Mouse (Mus musculus): ENCODE measurements around the gene Akap11.

Akap11 gene

DNA sequence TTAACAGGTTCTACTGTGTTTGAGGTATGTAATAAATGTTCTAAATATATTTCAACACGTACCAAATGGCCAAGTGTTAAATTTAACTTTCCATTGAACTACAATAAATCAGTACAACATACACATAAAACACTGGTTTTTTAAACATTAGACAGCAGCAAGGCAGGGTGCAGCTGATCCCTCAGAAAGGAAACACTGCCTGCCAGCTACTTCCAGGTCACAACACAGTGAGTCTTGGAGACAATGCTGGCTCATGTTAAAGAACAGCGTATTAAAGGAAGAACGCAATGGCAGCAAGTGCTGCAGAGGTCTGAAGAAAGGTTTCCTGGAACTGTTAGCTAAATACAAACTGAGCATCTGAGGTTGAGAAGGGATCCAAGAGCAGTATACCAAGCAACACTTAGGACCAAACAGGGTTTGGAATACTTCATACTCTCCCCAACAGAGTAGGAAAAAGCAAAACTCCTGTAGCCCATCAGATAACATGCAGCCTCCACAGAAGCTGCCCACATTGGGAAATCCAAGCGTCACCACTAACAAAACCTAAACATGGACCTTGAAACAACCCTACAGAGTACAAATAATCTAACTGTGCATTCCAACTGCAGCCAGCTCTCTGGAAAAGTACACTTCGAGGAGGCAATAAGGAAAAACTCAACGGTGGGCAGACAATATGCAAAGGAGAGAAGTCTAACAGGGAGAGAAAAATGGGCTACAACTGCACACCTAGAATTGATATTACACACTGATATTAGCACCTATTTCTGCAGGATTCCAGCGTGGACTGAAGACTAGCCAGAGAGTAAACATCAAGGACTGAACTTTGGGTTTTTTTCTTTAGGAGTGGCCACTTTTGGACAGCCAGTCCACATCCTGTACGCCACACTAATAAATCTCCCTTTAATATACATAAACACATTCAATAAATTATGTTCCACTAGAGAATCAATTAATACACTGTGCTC lies 7.9 kb downstream of the Akap11 start:
- no peak for DNase-seq (ENCODE audit: inconsistent age in 2 of 2, low spot score in 1 of 2)

DNA sequence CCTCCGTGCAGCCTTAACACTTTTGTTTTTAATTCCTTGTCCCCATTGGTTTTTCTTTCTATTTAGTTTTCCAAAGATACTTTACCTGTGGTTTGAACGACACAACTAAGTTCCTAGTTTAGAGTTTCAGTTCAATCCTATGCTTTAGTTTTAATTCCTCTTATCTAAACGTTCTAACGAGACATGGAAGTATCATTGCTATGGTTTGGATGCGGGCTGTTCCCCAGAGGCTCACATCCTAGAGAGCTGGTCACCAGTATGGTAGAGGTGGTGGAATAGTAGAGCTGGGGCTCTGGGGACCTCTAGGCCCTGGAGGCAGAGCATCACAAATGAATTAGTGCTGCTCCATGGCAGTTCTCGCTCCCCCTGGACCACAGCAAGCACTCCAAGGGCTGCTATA lies 9.7 kb downstream of the Akap11 start:
- no peak for DNase-seq (ENCODE audit: inconsistent age in 2 of 2, low spot score in 1 of 2)

GRCm38 (mm10) chr14:78526475-78526874 lies 10.1 kb downstream of the Akap11 start:
- DNase-seq (ENCODE audit: inconsistent age in 2 of 2, low spot score in 1 of 2) = no peak

- no peak for DNase-seq (ENCODE audit: inconsistent age in 2 of 2, low spot score in 1 of 2)
Observed at GRCm38 (mm10) chr14:78525611-78526457, 10.8 kb downstream of the Akap11 start.

DNA sequence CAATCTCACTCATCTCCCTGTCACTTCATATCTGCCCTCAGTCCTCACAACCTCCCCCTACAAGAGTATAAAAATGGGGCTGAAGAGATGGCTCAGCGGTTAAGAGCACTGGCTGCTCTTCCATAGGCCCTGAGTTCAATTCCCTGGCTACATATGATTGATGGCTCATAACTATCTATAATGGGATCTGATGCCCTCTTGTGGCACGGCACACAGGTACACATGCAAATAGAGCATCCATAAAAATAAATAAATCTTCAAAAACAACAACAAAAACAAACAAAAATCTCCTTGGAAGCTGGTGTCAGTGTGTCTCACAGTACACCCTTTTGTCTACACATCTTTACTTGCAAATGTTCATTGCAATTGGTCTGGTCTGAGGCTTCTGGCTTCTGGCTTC lies 11.5 kb downstream of the Akap11 start:
- DNase-seq (ENCODE audit: inconsistent age in 2 of 2, low spot score in 1 of 2) = no peak

DNA sequence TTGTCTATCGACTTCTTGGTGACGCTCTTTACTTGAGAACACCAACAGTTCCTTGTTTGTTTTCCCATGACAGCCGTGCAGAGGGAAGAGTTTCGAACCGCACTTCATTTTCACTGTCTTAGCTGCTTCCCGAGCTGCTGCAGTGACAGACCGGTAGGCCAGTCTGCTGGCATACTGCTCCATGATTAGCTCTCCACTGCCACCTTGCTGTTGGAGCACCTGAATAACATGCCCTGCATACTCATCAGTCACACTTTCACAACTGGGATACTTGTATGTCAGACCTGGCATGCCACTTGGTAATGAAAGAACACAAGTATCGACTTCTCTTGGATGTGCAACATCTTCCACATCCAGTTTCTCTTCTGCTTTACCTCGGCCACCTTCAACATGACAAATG lies 25.9 kb downstream of the Akap11 start:
- no peak for DNase-seq (ENCODE audit: inconsistent age in 2 of 2, low spot score in 1 of 2)

DNA sequence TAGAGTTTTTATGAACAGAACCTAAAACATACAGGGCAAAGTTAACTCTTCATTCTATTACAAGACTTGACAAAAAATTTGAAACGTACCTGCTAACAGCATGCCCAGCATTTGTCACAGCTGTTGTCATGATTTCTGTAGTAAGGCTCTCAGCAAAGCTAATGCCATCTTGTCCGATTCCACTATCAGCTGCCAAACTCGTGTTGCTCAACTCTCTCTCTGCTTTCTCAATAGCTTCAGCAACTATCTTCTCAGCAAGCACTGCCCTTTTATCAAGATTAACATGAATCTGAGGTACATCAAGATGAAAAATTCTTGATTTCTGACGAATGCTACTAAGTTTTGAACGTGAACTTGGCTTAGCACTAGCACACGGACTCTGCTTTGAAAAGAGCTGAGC lies 26.8 kb downstream of the Akap11 start:
- peak in 1 of 2 experiments; percentile 58 for DNase-seq (ENCODE audit: inconsistent age in 2 of 2, low spot score in 1 of 2)

DNA sequence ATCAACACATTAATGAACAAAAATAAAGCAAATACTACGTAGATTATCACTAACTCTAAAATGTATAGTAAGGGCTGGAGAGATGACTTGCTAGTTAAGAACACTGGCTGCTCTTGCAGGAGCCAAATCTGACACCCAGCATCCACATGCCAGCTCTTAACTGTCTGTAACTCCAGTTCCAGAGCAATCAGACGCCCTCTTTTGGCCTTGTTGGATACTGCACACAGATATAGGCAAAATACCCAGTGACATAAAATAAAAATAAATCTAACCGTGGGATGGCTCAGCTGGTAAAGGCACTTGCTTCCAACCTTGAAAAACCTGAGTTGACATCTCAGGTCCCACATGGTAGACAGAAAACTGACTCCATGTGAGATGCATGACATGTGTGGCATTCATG lies 36.0 kb downstream of the Akap11 start:
- DNase-seq (ENCODE audit: inconsistent age in 2 of 2, low spot score in 1 of 2) = no peak

- DNase-seq (ENCODE audit: inconsistent age in 2 of 2, low spot score in 1 of 2) = no peak
Observed at GRCm38 (mm10) chr14:78496691-78497090, 39.9 kb downstream of the Akap11 start.

DNA sequence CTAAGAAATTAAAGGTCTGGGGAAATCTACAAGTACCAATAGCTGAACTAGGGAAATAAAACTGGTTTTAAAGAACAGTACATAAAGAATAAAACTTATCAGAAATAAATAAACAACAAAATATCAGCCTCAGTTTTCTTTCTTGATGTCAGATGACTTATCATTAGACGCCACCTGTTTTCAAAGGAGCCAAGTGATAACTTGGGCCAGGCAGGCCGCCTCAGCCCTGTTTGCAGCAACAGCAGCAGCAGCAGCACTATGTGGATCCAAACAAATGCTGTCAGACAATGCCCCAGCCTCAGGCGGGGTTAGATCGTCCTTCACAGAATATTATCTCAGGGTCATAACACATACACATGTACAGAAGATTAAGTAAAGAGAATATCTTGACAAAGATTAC lies 41.4 kb downstream of the Akap11 start:
- no peak for DNase-seq (ENCODE audit: inconsistent age in 2 of 2, low spot score in 1 of 2)

- DNase-seq (ENCODE audit: inconsistent age in 2 of 2, low spot score in 1 of 2) = no peak
Observed at GRCm38 (mm10) chr14:78492602-78493001, 44.0 kb downstream of the Akap11 start.

DNA sequence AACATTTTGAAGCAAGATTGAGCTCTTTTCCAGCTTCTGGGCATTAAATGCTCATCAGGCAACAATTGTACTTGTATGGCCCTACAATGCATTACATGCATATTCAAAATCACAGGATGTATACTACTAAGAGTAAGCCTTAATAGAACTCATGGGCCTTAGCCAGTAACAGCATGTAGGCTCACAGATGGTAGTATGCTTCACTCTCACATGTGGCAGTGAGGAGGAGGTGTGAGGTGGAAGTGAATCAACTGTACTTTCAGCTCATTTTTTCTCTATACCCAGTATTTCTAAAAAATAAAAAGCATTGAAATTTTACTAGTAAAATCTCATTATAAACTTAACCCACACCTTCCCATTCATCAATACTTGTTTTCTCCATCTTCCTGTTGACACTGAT lies 45.2 kb downstream of the Akap11 start:
- no peak for DNase-seq (ENCODE audit: inconsistent age in 2 of 2, low spot score in 1 of 2)

DNA sequence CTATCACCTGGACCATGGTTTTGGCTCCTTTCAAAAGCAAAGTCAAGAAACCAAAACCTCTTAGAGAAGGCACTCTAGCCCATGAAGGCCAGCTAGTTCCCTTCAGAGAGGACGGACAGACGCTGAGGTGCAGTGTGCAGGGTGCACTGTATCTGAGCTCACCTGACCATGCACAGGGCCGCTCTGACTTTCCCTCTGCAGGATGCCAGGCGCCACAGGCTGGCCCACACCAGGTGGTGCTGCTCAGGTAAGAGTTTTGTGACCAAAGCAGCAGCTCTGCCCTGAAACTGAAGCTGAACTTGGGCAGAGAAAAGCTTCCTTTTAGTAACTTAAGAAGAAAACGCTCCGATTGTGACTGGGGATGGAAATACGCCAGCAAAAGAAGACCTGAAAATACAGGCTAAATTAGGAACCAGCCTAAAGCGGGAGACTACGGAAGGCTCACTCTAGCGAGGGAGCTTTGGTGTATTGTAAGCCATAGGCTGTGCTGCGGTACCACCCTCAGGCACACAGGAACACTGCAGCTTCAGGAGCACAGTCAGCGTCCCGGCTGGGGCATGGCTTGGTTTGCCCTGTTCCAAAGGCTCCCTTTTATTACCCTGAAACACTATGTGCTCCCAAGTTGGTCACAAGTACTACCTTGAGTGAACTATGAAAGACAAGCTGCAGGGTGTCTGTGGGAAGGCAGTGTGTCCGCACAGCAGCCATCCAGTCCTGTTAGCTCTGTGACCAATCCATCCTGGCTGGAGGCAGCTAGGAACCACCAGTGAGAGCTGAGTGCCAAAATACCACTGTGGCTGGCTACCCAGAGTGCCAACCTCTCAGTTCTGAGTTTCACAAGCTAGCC lies 54.0 kb downstream of the Akap11 start:
- peak; percentile 39 to 78 for DNase-seq (ENCODE audit: inconsistent age in 2 of 2, low spot score in 1 of 2)

DNA sequence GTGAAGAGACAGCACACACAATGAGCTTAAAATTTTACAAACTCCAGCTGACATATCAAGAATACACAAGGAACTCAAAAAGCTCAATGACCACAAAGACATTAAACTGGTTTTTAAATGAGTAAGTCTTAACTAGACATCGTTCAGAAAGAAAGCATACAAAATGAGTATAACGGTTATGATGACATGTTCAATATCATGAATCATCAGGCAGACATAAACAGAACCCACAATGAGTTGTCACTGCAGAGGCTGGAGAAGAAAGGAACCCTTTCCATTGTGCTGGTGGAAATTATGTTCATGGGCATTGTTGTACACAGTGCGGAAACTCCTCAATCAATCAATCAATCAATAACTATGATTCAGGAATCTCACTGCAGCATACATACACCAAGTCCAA lies 62.5 kb downstream of the Akap11 start:
- no peak for DNase-seq (ENCODE audit: inconsistent age in 2 of 2, low spot score in 1 of 2)

GRCm38 (mm10) chr14:78470714-78471113 lies 65.9 kb downstream of the Akap11 start:
- no peak for DNase-seq (ENCODE audit: inconsistent age in 2 of 2, low spot score in 1 of 2)

DNA sequence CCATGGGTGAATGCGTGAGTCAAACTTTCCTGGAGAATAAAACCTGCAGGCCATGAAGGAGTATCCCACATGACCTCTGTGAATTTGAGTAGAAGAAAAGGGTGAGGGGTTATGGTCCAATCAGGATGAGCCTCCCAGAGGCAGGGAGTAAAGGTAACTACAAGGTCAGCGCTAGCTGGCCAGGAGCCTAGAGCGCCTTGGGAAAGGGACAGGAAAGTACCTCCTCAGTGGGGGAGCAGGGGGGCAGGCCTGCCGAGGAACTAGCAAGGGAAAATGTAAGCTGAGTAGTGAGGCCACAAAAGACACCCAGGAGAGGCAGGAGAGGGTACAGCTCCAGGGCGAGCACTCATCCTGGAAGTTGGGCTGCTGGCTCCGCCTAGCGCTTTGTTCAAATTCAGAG lies 67.6 kb downstream of the Akap11 start:
- DNase-seq (ENCODE audit: inconsistent age in 2 of 2, low spot score in 1 of 2) = no peak

DNA sequence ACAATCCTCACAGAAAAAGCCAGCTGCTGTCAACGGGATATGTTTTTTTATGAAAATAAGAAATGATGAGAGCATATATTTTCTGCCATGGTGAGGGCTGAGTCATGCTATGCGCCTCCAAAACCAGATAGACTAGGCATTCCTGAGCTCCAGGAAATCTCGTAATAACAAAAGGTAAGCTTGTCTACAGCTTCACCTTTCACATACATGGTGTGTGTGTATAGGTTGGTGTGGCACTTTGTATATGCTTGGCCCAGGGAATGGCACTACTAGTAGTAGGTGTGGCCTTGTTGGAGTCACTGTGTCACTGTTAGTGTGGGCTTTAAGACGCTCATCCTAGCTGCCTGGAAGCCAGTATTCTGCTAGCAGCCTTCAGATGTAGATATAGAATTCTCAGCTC lies 68.6 kb downstream of the Akap11 start:
- no peak for DNase-seq (ENCODE audit: inconsistent age in 2 of 2, low spot score in 1 of 2)

- peak in 1 of 2 experiments; percentile 26 for DNase-seq (ENCODE audit: inconsistent age in 2 of 2, low spot score in 1 of 2)
Observed at GRCm38 (mm10) chr14:78464353-78464752, 72.3 kb downstream of the Akap11 start.

DNA sequence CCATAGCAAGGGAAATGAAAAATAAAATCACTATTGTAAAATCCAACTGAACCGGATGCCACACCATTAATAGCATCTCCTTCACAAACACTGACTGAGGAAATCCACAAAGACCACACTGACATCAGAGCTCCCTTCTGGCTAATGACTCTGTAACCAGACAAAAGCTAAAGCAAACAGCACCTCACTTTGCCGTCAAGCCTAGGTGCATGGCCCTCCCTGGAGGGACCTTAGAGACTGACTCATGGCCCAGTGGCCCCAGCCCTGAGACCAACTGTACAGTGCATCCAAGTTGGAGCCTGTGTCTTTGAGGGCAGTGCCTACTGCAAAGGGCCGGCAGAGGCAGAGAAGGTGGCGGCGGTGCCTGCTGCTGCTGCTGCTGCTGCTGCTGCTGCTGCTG lies 77.5 kb downstream of the Akap11 start:
- DNase-seq (ENCODE audit: inconsistent age in 2 of 2, low spot score in 1 of 2) = no peak

DNA sequence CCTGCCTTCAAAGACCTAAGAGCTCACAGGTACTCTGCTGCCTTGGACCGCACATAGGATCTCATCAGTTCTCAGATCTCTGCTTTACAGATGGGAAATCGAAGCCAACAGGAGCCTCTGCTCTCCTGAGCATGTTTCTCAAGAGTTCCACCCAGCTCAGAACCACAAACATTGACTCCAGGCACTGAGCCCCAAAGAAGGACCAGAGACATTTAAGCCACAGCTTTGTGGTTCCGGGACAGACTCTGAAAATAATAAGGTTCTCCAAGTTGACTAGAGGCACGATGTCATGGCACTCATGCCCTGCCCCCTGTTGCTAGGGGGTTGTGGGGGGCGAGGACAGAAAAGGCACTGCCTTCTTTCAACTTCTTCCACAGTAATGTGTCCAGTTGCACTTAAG lies 77.9 kb downstream of the Akap11 start:
- DNase-seq (ENCODE audit: inconsistent age in 2 of 2, low spot score in 1 of 2) = no peak

DNA sequence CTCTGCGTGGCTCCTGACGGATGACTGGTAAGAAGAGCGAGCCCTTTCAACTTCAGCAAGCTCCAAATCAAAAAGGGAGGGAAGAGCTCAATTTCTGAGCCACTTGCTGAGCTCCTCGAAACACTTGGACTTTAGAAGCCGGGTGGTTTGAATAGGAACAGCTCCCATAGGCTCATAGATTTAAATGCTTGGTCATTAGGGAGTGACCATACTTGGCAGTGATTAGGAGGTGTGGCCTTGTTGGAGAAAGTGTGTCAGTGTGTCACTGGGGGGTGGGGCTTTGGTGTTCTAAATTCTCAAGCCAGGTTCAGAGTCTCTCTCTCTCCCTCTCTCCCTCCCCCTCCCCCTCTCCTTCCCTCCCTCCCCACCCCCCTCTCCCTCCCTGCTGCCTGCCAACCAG lies 81.6 kb downstream of the Akap11 start:
- no peak for DNase-seq (ENCODE audit: inconsistent age in 2 of 2, low spot score in 1 of 2)

Measured in adrenal gland, adult (tissue).